Mouse (Mus musculus): ENCODE data around the gene Timm44. TPM values are rescaled to one million over a fixed set of nuclear protein-coding genes. Genes with fewer than 3 reads are reported as not detected.

Gene Timm44
- total and polyA plus RNA-seq, 3 experiments: 174 to 199 TPM; not detected in 1

GRCm38 (mm10) chr8:4238434-4239192, 37.1 kb downstream of the Timm44 start, which contains the start of the genes Map2k7 and Gm49320:
Gene Map2k7 (plus strand): TSS chr8:4238740.
Gene Gm49320 (plus strand): TSS chr8:4238865.
- H3K79me2 ChIP-seq (ENCODE audit: control insufficient read depth, insufficient read depth, low read length, poor library complexity): peaks cover 32% of the 10 kb centered on the region
- TF ChIP-seq MAX (IDR thresholded peaks at IDR 0.05; ENCODE audit: low read length): peak; percentile 86; the same call in 1 of the 2 replicates
- peak; percentile 93; the same call in 1 of the 2 replicates for TF ChIP-seq MYC (IDR thresholded peaks at IDR 0.05; ENCODE audit: low read depth, low read length)
- TF ChIP-seq CHD1 (IDR thresholded peaks at IDR 0.05; ENCODE audit: low read depth, low read length): no peak
- TF ChIP-seq GATA1 (IDR thresholded peaks at IDR 0.05; ENCODE audit: low read depth, low read length): peak; percentile 26; the same call in 1 of the 2 replicates
- TF ChIP-seq NRF1 (IDR thresholded peaks at IDR 0.05; ENCODE audit: insufficient read depth, low read depth, low read length, poor library complexity, severe bottlenecking): peak; percentile 100
- TF ChIP-seq ZC3H11A (IDR thresholded peaks at IDR 0.05; ENCODE audit: low read depth, low read length): no peak
- peak; percentile 65 to 93 for TF ChIP-seq POLR2A (IDR thresholded peaks at IDR 0.05; ENCODE audit: control insufficient read depth in 1 of 2, insufficient read depth in 1 of 2, low read depth in 1 of 2, low read length in 2 of 2, poor library complexity in 1 of 2)
- TF ChIP-seq USF2 (IDR thresholded peaks at IDR 0.05; ENCODE audit: borderline replicate concordance in 1 of 2, insufficient read depth in 1 of 2, low read depth in 1 of 2, low read length in 2 of 2): no peak
- peak; percentile 70 for TF ChIP-seq ELF1 (IDR thresholded peaks at IDR 0.05; ENCODE audit: low read depth, low read length)
- peak; percentile 75; the same call in 1 of the 2 replicates for TF ChIP-seq BHLHE40 (IDR thresholded peaks at IDR 0.05; ENCODE audit: borderline replicate concordance, low read depth, low read length)
- TF ChIP-seq HCFC1 (IDR thresholded peaks at IDR 0.05; ENCODE audit: low read depth, low read length): peak; percentile 87
- peak; percentile 98 for TF ChIP-seq ZNF384 (IDR thresholded peaks at IDR 0.05; ENCODE audit: low read depth, low read length)
- no peak for TF ChIP-seq RAD21 (IDR thresholded peaks at IDR 0.05; ENCODE audit: low read depth, low read length)
- peak; percentile 70 for TF ChIP-seq TCF12 (IDR thresholded peaks at IDR 0.05; ENCODE audit: low read depth, low read length)
- no peak for TF ChIP-seq MAFK (IDR thresholded peaks at IDR 0.05; ENCODE audit: borderline replicate concordance, low read depth, low read length)
- TF ChIP-seq NELFE (IDR thresholded peaks at IDR 0.05; ENCODE audit: low read depth, low read length): peak; percentile 85
- TF ChIP-seq ZMIZ1 (IDR thresholded peaks at IDR 0.05; ENCODE audit: low read depth, low read length): peak; percentile 90
- TF ChIP-seq UBTF (IDR thresholded peaks at IDR 0.05; ENCODE audit: borderline replicate concordance, insufficient read depth, low read depth, low read length): no peak
- TF ChIP-seq CHD2 (IDR thresholded peaks at IDR 0.05; ENCODE audit: low read length): peak; percentile 43; the same call in 1 of the 2 replicates
- TF ChIP-seq GABPA (IDR thresholded peaks at IDR 0.05; ENCODE audit: low read depth, low read length): no peak
- TF ChIP-seq USF1 (IDR thresholded peaks at IDR 0.05; ENCODE audit: low read depth, low read length): peak; percentile 71
- TF ChIP-seq TAL1 (IDR thresholded peaks at IDR 0.05; ENCODE audit: low read length): no peak
- 0 out of 2 replicates have a peak, but pooled peaks have one; percentile 1 for TF ChIP-seq SMC3 (IDR thresholded peaks at IDR 0.05; ENCODE audit: low read depth, low read length)
- peak; percentile 86 for TF ChIP-seq POLR2AphosphoS2 (IDR thresholded peaks at IDR 0.05; ENCODE audit: low read length)
- no peak for TF ChIP-seq MEF2A (IDR thresholded peaks at IDR 0.05; ENCODE audit: extremely low read depth, insufficient replicate concordance, low read depth, low read length, poor library complexity, severe bottlenecking)
- peak; percentile 77 for TF ChIP-seq TBP (IDR thresholded peaks at IDR 0.05; ENCODE audit: low read depth, low read length)
- TF ChIP-seq MXI1 (IDR thresholded peaks at IDR 0.05; ENCODE audit: low read depth, low read length): peak; percentile 84; the same call in 1 of the 2 replicates
- peak in 2 of 3 experiments; percentile 41 to 47; a peak in 3 of 6 replicates for TF ChIP-seq CTCF (IDR thresholded peaks at IDR 0.05 in 2 of 3, conservative IDR thresholded peaks at IDR 0.05 in 1 of 3; ENCODE audit: control insufficient read depth in 1 of 3, insufficient read depth in 1 of 3, low read depth in 2 of 3, low read length in 3 of 3, poor library complexity in 1 of 3, severe bottlenecking in 1 of 3)
- peak in 1 of 2 experiments; percentile 13; a peak in 1 of 4 replicates for TF ChIP-seq EP300 (IDR thresholded peaks at IDR 0.05; ENCODE audit: low read depth in 1 of 2, low read length in 2 of 2)
- TF ChIP-seq SIN3A (IDR thresholded peaks at IDR 0.05; ENCODE audit: low read length): peak; percentile 69; the same call in 1 of the 2 replicates
- peak; percentile 92 for TF ChIP-seq MAZ (IDR thresholded peaks at IDR 0.05; ENCODE audit: low read depth, low read length)
- no peaks in the 10 kb centered on the region for H3K9me3 ChIP-seq (replicated peaks; ENCODE audit: insufficient read depth, low read length)
- H3K36me3 ChIP-seq (ENCODE audit: control insufficient read depth in 1 of 2, insufficient read depth in 2 of 2, low read length in 2 of 2): peaks cover 2 to 15% of the 10 kb centered on the region in 2 experiments; a peak in 3 of 4 replicates
- H3K4me3 ChIP-seq (ENCODE audit: control insufficient read depth in 1 of 2, insufficient read depth in 1 of 2, low read depth in 2 of 2, low read length in 2 of 2): peak within 1 kb of the TSS; percentile 82 to 91
- peak within 1 kb of the TSS; percentile 86 for H3K9ac ChIP-seq (ENCODE audit: control insufficient read depth, low read depth, low read length, poor library complexity, severe bottlenecking)
- no peaks in the 10 kb centered on the region for H3K27me3 ChIP-seq (ENCODE audit: control insufficient read depth in 1 of 2, insufficient read depth in 2 of 2, low read length in 2 of 2)
- peak within 1 kb of the TSS; percentile 93 for H3K27ac ChIP-seq (ENCODE audit: control insufficient read depth, low read depth, low read length)
- peak; percentile 99 for DNase-seq (ENCODE audit: low read depth, low spot score)
- H3K4me1 ChIP-seq (ENCODE audit: control insufficient read depth in 1 of 2, insufficient read depth in 2 of 2, low read length in 2 of 2): peaks cover 0 to 18% of the 10 kb centered on the region in 2 experiments; a peak in 2 of 4 replicates
